Mouse (Mus musculus) gastrocnemius, adult 2 months (tissue): ENCODE measurements around the gene Mctp1. TPM values are rescaled to one million over a fixed set of nuclear protein-coding genes. Genes with fewer than 3 reads are reported as not detected.

Experiments used
- DNase-seq: peaks from one replicate; pipeline ENCODE4 v3.0.0; 2022
- H3K27ac ChIP-seq: fragments of 200-600 bp; 2 replicates; pipeline ENCODE4 v1.8.1; 2022; ENCODE audit warnings: mild to moderate bottlenecking
- H3K4me3 ChIP-seq: fragments of 200-600 bp; 2 replicates; pipeline ENCODE4 v1.8.1; 2022; ENCODE audit warnings: mild to moderate bottlenecking, moderate library complexity
- CTCF ChIP-seq: fragments of 200-600 bp; IDR thresholded peaks from 2 replicates; pipeline ENCODE4 v1.8.1; 2022; ENCODE audit warnings: antibody characterized with exemption, mild to moderate bottlenecking, moderate library complexity
- intact Hi-C: fragments of 180-260 bp; cut with DNase I; formaldehyde crosslinking; loops from one replicate; pipeline ENCODE4 v1.15.1; 2025
- total RNA-seq, 2 experiments: library from RNA; stranded (reverse); gene quantifications; 2 replicates each; pipeline ENCODE4 v1.2.3; 2021

Gene Mctp1
- total RNA-seq, 2 experiments from 2014 or later = 0.75 to 1.5 TPM

DNA sequence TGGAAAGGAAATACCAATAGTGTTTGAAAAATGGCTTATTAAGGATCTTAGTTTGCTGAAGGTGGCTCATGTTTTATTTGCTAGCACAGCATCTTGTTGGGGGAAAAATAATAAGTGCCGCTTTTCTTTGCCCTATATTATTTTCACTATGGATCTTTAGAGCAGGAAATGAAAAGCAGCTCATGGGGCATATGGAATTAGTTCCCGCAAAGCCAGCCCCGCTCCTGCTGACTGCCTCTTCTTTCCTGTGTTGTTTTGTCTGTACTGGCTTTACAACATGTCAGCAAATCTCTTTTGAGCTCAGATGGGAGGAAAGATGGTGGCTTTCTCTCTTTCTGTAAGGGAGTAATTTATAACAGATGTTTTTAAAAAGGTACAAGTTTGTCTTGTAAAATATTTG is 618.3 kb downstream of the Mctp1 start:
- TF ChIP-seq CTCF = no peak
- Histone ChIP-seq H3K27ac (no peak overlapping the region), H3K4me3 (no peak overlapping the region)
- intact Hi-C loops = no loop called here
- DNase-seq = no peak

GRCm38 (mm10) chr13:77003684-77004083 is 619.3 kb downstream of the Mctp1 start:
- no peak for TF ChIP-seq CTCF
- no peak overlapping the region for H3K27ac ChIP-seq
- intact Hi-C loops = no loop called here
- H3K4me3 ChIP-seq = no peak overlapping the region
- DNase-seq = no peak

DNA sequence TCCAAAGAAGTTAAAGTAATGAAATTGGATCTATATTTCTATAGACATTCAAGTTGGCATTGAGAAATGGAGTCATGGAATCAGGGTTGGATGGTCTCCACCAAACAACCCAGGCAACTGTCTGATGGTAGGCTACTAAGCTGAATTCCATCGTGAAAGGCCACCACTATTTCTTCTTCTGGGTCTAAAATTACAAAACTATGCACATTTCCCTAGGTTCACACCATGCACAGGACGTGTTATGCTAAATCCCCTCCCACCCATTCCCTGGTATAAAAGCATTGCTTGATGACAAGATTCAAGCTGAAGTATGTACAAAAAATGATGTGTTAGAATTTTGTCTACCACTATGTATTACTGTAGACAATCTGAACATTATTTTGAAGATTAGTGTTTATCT is 634.5 kb downstream of the Mctp1 start:
- Histone ChIP-seq H3K4me3 (no peak overlapping the region), H3K27ac (no peak overlapping the region)
- no peak for TF ChIP-seq CTCF
- DNase-seq = no peak
- intact Hi-C loops = no loop called here

- intact Hi-C loops = no loop called here
- TF ChIP-seq CTCF = no peak
- no peak overlapping the region for H3K4me3 ChIP-seq
- no peak for DNase-seq
- no peak overlapping the region for H3K27ac ChIP-seq
These were observed 645.3 kb downstream of the Mctp1 start for GRCm38 (mm10) chr13:77029594-77029993.

GRCm38 (mm10) chr13:77043375-77043774 is 659.0 kb downstream of the Mctp1 start:
- intact Hi-C loops = loop anchor here (10.0 kb wide), 1 partner anchor 1141 kb away; no protein-coding TSS in a partner anchor
- no peak for DNase-seq

GRCm38 (mm10) chr13:77045375-77045774 is 661.0 kb downstream of the Mctp1 start:
- Histone ChIP-seq H3K27ac (no peak overlapping the region), H3K4me3 (no peak overlapping the region)
- intact Hi-C loops = loop anchor here (10.0 kb wide), 1 partner anchor 1139 kb away; no protein-coding TSS in a partner anchor
- no peak for DNase-seq
- peak; percentile 71 for TF ChIP-seq CTCF

More at GRCm38 (mm10) chr13:77043375-77043774, 659.0 kb downstream of the Mctp1 start:
- Histone ChIP-seq H3K4me3 (no peak overlapping the region), H3K27ac (no peak overlapping the region)
- TF ChIP-seq CTCF = no peak

DNA sequence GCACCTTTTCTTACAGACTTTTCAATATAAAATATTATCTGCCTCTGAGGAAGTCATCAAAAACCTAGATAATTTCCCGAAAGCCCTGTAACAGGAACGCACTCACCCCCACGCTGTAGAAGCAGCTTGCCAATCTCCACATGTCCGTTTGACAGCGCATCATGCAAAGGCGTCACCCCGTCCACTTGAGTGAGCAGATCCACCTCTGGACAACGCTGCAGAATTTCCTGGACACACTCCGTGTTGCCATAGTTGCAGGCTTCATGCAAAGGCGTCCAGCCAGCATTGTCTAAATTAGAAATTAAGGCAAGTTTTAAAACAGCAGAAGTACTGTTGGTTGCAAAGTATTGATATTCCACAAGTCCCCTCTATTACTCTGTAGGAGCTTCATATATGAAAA is 662.1 kb downstream of the Mctp1 start:
- no peak overlapping the region for H3K27ac ChIP-seq
- no peak for DNase-seq
- intact Hi-C loops = loop anchor here (10.0 kb wide), 1 partner anchor 1138 kb away; no protein-coding TSS in a partner anchor
- no peak overlapping the region for H3K4me3 ChIP-seq
- no peak for TF ChIP-seq CTCF

DNA sequence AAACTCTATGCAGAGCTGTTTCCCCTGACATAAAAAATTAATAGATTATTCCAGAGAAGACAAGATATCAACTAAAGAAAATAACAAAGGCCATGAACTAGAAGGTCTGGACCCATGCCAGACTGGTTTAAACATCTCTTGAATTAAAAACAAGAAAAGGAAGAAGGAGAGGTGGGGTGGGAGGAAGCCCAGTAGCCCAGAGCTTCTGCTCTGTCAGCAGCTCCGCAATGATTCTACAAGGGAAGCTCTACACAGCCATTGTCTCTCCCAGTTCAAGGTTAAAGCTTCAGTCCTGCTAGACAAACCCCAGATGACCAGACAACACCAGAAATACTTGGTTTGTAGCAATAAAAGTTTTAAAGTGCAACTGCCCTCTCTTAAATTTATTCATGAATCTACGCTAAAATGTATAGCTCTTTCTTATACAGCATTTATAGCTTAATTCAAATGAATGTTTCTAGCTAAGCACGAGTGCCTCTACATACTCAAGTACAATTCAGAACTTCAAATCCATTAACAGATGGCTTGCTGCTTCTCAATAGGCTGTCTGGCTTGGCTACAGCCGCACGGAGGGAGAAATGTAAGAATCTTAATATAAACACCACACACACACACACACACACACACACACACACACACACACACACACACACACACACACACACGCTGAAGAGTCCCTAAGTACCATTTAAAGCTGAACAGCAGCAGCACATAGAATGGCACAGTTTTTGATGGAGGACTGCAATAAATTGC is 663.0 kb downstream of the Mctp1 start:
- intact Hi-C loops = loop anchor here (10.0 kb wide), 1 partner anchor 1137 kb away; no protein-coding TSS in a partner anchor
- no peak for DNase-seq
- no peak overlapping the region for H3K4me3 ChIP-seq
- TF ChIP-seq CTCF = no peak
- no peak overlapping the region for H3K27ac ChIP-seq

- Histone ChIP-seq H3K4me3 (no peak overlapping the region), H3K27ac (no peak overlapping the region)
- intact Hi-C loops = loop anchor here (10.0 kb wide), 1 partner anchor 1136 kb away; no protein-coding TSS in a partner anchor
- no peak for TF ChIP-seq CTCF
- no peak for DNase-seq
These were observed 664.1 kb downstream of the Mctp1 start for GRCm38 (mm10) chr13:77048461-77048860.

- intact Hi-C loops = loop anchor here (10.0 kb wide), 1 partner anchor 1135 kb away; no protein-coding TSS in a partner anchor
- Histone ChIP-seq H3K4me3 (no peak overlapping the region), H3K27ac (no peak overlapping the region)
- DNase-seq = no peak
- no peak for TF ChIP-seq CTCF
These were observed 665.4 kb downstream of the Mctp1 start for GRCm38 (mm10) chr13:77049736-77050135.

GRCm38 (mm10) chr13:77063221-77063620 is 678.9 kb downstream of the Mctp1 start:
- TF ChIP-seq CTCF = no peak

DNA sequence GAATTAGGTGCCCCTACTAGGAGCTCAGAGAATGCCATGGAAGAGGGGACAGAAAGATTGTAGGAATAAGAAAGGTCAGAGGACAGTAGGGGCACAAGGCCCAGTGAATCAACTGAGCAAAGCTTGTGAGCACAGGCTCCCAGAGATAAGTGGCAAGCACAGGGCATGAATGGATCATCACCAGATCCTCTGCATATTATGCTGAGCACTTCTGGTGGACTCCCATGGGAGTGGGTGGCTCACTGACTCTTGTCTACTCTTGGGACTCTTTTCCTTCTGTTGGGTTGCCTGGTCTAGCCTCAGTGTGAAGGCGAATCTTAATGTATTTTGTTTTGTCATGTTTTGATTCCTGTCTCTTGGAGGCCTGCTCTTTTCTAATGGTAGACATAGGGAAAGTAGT is 684.5 kb downstream of the Mctp1 start:
- no peak overlapping the region for H3K4me3 ChIP-seq
- no peak for DNase-seq
- no peak for TF ChIP-seq CTCF
- intact Hi-C loops = no loop called here
- H3K27ac ChIP-seq = no peak overlapping the region

More at GRCm38 (mm10) chr13:77063221-77063620, 678.9 kb downstream of the Mctp1 start:
- Histone ChIP-seq H3K27ac (no peak overlapping the region), H3K4me3 (no peak overlapping the region)
- DNase-seq = no peak
- intact Hi-C loops = no loop called here

DNA sequence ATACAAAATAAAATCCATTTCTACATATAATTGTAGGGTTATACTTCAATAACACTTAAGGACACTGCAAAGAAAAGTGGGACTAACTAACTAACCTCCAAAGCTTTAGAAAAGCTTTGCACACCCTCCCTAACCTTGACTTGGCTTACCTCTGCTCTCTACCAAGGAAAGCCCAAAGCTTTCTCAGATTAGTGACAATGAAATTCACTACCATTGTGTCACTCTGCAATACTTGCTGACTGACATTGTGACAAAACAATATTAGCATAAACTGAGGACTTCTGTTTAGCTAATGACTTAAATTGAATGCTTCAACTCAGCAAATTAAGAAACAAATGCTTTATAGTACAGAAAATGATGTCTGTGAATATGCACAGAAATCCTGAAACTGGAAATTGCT is 687.7 kb downstream of the Mctp1 start:
- intact Hi-C loops = no loop called here
- DNase-seq = no peak
- no peak overlapping the region for H3K4me3 ChIP-seq
- no peak for TF ChIP-seq CTCF
- H3K27ac ChIP-seq = no peak overlapping the region

Other genes starting within 250 kb of the Mctp1 start
- gene Fam81b, start 79.5 kb upstream of the Mctp1 start, total RNA-seq = under 1 TPM in 1 of 2 experiments, not detected in 1; 0.18 TPM